Mouse (Mus musculus) embryo, embryonic 9.5 days (tissue): ENCODE data around the gene Rpp38.
A peak's percentile ranks its signal among the peaks of the same experiment; 100 is the strongest.

Experiments
- DNase-seq: peaks from one replicate; pipeline ENCODE4 v3.0.0-alpha.2; 2017; ENCODE audit errors: extremely low spot score

Rpp38 gene

GRCm38 (mm10) chr2:3332484-3333242 is at the start of gene Rpp38:
Gene Rpp38 (minus strand): TSS chr2:3332643.
- DNase-seq: peak; percentile 97

DNA sequence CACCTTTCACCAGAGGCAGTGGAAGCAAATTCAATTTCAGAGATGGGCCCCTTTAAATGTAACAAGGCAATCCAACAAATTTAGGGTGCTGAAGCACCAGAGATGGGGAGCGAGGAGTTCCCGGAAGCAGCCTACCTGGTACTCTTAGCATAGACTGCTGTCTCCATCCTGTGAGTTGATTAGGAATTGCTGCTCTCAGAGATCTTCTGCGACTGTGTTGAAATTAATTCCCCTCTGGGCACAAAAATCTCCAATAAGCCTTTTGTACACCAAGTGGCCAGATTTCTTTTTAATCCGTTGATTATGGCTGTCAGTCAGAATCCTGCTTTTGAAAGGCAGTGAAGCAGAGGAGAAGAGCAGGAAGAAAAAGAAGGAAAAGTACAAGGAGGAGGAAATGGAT is 32.7 kb upstream of the Rpp38 start:
- DNase-seq: no peak

DNA sequence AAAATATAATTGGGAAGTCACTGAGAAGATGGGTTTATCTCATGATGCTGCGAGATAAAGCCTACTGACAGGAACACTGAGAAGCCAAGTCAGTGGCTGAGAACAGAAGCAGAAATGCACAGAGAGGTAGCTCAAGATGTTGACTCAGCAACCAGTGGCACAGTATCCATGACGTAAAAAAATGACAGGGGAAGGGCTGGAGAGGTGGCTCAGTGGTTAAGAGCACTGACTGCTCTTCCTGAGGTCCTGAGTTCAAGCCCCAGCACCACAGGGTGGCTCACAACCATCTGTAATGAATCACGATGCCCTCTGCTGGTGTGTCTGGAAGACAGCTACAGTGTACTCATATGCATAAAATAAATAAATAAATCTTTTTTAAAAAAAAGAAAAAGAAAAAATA is 28.6 kb upstream of the Rpp38 start:
- no peak for DNase-seq

GRCm38 (mm10) chr2:3357887-3358286 is 25.4 kb upstream of the Rpp38 start:
- no peak for DNase-seq

DNA sequence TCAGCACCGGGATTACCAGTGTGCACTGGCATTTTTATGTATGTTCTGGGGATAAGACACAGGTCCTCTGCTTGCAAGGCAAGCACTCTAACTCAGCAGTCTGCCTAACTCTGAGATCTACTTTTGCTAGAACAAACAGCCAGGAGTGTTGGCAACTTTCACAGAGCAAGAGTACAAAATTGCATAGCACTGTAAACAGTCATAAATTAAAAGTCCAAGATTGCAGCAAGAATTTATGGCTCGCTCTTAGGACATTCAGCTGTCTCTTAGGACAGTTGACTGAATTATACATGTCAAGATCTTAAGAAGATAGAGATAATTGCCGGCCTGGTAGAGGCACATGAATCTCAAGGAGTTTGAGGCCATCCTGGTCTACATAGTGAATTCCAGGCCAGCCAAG is 23.9 kb upstream of the Rpp38 start:
- DNase-seq: no peak

DNA sequence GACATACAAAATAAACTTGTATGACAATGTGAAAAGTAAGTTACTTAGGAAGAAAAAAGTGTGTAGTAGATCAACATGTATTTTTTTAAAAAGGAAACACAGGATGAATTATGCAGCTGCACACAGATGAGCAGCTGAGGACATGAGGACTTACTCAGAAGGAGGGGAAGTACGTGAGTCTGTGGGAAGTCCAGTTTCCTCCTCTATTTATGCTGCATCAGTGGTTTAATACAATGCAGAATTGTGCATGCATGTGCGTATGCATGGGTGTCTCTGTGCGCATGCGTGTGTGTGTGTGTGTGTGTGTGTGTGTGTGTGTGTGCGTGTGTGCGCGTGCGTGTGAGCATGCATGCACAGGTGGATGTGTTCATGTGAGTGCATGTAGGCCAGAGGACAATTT is 23.4 kb upstream of the Rpp38 start:
- DNase-seq: no peak

DNA sequence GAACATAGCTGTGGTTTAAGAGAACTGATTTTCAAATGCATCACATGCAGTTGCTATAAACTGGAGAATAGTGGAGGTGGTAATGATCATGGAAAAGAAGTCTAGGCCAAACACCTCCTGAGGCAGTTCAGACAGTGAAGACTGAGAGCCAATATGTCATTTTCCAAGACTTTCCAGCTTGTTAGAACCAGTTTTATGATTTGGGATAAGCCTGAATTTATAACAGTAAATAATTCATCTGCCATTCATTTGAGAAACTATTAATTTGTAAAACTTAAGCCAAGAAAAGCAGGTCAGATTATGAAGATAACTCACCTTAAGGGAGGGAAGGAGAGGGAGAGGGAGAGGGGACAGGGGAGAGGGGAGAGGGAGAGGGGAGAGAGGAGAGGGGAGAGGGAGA is 20.7 kb upstream of the Rpp38 start:
- no peak for DNase-seq

DNA sequence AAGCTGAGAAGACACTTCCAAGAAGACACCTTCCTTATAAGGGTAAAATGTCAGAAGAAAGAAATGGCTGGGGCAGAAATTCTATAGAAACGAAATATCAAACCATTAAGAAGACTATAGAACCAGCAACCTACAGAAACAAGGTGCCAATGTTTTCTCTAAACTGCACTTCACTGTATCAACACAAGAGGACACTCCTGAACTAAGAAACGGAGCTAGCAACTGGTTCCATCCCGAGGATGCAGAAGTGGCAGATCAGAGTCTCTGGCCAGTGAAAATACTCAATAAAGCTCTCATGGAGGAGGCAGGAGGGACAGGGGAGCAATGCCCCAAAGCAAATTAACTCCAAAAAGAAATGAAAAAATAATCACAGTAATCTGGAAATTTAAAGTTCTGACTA is 16.5 kb upstream of the Rpp38 start:
- peak; percentile 18 for DNase-seq

DNA sequence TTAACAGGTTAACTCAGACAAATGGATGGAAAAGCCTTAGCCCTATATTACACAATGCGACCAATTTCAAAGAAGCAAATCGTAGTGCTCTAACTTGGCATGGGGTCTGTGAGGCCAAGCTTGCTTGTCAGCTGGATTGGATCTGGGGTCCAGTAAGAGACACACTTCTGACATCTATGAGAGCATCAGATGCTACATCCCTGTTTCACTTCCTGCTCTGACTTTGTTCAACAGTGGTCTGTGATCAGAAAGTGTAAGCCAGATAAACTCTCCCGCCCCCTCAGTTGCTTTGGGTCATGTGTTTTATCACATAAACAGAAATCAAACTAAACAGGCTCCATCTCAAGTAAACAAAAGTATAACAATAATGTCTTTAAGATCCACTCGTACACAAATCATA is 16.0 kb upstream of the Rpp38 start:
- DNase-seq: no peak

DNA sequence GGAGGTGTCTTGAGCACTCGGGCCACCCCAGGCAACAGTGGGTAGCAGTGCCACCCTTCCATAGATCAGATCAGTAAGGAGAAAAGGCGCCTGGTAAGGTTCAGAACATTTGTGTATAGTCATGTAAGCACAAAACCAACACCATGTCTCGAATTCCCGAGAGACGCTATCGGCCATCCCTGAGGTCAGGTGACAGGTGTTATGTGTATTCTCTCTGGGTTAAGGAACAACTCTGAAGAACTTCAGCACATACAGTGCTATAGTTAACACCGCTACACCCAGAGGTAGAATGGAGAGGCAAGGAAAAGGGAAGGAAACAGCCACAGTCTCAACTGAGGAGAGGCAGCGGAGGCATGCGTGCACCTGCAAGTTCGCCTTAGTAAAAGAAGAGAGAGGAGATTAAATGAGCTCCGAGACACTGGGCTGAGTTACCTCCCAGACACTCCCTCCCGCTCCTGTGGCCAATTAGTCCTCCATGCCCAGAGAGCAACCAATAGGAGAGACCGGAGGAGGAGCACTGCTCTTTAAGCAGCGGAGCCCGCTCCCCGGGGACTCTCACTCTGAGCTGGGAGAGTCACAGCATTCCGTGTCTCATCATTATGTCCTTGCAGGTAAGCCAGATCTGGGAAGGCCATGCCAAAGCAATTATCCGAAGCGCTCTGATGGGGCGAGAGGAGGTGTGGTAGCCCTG is 3.3 kb upstream of the Rpp38 start, which contains the start of gene Acbd7:
Gene Acbd7 (plus strand): TSS at position 558 of the 691 bp plus-strand sequence.
- peak; percentile 39 for DNase-seq

- DNase-seq: no peak
These were observed 1.3 kb upstream of the Rpp38 start for GRCm38 (mm10) chr2:3333761-3334160.

DNA sequence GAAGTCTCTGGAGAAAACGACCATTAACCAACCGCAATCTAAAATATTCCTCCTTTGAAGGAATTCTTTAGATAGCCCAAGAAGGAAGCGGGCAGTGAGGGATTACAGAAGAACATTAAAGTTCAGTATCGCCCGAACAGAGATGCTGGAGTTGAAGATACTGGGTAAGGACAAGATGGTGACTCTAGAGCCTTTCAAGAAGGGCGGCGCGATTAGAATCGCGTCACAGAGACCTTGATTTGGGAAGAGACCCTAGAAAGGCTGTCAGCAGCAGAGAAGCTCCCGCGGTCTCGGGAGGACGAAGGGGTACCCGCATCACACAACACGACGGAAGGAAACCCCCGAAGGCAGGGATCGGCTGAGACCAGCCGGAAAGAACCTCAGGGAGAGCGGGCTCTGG is 387 bp downstream of the Rpp38 start:
- no peak for DNase-seq

DNA sequence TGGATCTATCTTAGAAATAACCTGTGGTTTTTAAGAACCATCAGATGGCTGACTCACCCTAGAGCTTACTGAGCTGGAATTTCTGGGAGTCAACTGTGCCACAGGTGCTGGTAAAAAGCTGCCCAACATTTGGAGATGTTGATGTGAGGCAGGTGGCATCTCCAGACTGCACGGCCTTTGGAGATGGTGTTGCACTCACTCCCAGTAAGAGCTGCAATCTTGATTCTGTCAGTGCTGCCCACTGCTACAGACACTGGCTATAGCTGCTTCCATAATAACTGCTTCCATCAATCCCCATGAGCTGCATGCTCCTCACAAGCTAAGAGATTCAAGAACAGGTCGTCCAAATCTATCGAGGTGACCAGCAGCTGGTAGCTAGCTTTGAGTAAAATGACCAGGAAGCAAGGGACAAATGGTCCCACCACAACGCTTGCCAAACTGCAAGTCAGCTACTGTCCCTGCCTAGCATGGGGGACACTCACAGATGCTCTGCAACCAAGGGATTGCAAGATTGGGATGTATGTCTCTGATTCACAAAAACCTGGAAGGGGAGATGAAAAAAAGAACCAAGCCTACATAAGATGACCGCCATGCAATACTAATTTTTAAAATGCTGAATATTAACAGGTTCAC is 1.3 kb downstream of the Rpp38 start:
- DNase-seq: no peak

DNA sequence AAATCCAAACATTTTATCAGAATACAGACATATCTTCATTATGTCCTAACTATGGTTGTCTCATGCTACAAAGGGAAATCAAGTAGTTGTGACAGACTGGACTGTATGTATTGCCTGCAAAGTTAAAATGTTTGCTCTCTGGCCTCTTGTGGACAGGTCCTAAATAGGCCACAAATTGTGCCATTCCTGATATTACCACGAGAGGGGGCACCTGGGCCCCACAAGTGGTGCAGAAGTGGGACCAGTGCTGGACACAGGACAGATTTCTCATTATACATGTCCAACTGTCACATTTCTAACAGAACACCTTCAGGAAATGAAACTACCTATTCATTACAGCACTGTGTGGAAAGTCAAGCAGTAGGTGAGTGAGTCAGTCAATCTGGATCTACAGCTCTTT is 5.1 kb downstream of the Rpp38 start:
- DNase-seq: peak; percentile 17

GRCm38 (mm10) chr2:3326547-3326946 is 5.9 kb downstream of the Rpp38 start:
- no peak for DNase-seq

GRCm38 (mm10) chr2:3324381-3325130 is 7.9 kb downstream of the Rpp38 start:
- no peak for DNase-seq

GRCm38 (mm10) chr2:3323132-3323531 is 9.3 kb downstream of the Rpp38 start:
- DNase-seq: no peak

DNA sequence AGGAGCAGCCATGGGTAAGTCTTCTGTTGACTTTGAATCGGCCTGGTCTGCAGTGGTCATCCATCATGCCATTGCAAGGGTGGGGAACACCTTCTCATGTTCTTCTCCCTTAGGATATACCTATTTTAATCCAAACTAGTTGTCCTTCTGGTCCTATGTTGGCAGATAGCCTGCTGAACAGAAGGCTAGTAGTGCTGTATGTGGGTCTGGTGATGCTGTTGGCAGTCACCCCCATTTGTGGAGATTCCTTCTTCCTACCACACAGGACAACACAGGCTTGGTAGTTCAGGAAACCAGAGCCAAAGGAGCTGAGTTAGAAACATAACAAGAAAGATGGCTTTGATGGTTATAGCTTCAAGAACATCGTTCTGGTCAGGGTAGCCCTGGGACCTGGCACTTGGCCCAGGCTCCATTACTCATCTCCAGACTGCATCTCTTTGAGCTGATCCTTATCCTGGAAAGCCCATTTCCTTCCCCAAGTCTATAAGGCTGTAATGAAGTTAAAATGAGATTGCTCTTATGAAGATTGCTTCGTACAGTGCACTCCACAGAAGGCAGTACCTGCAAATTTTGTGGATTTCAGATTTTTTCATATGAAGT is 26.9 kb downstream of the Rpp38 start:
- no peak for DNase-seq

DNA sequence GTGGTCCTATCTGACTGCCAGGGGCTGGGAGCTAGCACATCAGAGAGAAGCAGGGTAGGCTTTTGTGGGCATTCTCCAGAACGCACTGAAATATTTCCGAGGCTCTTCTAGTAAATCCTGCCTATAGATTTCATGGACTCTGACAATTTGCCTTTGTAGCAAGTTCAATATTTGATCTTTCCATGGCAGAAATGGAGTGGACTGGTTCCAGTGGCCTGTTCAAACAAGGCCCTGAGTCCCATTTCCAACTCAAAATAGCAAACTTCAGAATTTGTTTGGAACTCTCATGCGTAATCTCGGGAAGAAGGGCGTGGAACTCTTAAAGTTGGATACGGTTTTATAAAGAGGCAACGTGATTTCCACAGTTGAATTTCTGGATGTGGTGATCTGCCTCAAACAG is 36.6 kb downstream of the Rpp38 start:
- no peak for DNase-seq

GRCm38 (mm10) chr2:3292170-3292569 is 40.3 kb downstream of the Rpp38 start:
- DNase-seq: no peak

DNA sequence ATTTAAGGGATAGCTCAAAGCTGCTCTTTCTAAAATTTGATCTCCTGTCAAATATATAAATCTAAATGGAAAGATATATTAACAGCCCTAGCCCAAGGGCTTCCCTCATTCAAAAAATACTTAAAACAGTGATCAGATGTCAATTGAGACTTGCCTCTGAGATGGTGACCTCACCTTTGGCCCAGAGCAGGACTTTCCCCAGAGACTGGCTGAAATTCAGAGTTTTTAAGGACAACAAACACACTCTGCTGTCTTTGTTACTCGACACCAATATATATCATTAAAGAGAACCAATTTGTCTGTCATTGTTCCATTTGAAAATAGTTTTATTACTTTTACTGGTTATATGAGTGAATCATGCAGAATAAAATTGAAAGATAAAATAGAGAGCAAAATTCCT is 42.9 kb downstream of the Rpp38 start:
- DNase-seq: no peak

GRCm38 (mm10) chr2:3286243-3286642 is 46.2 kb downstream of the Rpp38 start:
- DNase-seq: no peak
